Mouse (Mus musculus): ENCODE data around the gene Gm11541. TPM values are rescaled to one million over a fixed set of nuclear protein-coding genes. Genes with fewer than 3 reads are reported as not detected.
A peak's percentile ranks its signal among the peaks of the same experiment; 100 is the strongest.

Gm11541 gene
- polyA plus RNA-seq, 1 experiment from 2014 or later: not detected

DNA sequence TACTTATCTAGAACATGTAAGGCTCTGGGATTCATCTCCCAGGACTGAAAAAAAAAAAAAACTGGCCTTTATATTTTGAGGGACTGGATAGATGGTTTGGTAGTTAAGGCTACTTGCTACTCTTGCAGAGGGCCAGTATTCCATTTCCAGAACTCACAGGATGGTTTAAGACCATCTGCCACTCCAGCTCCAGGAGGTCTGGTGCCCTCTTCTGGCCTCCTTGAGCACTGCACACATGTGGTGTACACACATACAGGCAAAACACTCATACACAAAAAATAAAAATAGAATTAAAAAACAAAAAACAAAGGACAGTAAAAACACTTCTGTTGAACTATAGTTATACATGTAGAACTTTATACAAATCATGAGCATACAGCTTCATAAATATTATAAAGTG, 23.7 kb downstream of the Gm11541 start:
- no peak overlapping the region for H3K9ac ChIP-seq
- H3K4me3 ChIP-seq (replicated peaks; ENCODE audit: low read length): no peak overlapping the region
- H3K27me3 ChIP-seq (ENCODE audit: control insufficient read depth, insufficient read depth, low read length): no peaks in the 10 kb centered on the region
- no peaks in the 10 kb centered on the region for H3K36me3 ChIP-seq (replicated peaks; ENCODE audit: control insufficient read depth, insufficient read depth)
- ATAC-seq (ENCODE audit: low FRiP score): no peak
- H3K27ac ChIP-seq: no peak overlapping the region
- no peaks in the 10 kb centered on the region for H3K9me3 ChIP-seq (ENCODE audit: control insufficient read depth, low read length)
- H3K4me2 ChIP-seq (replicated peaks): no peak overlapping the region
- H3K4me1 ChIP-seq (replicated peaks; ENCODE audit: control insufficient read depth, insufficient read depth, low read length): peaks cover 19% of the 10 kb centered on the region
- DNase-seq (ENCODE audit: low spot score): no peak

GRCm38 (mm10) chr11:94677607-94678145, 26.6 kb downstream of the Gm11541 start:
- Histone ChIP-seq H3K27me3 (ENCODE audit: control insufficient read depth, insufficient read depth, low read length) (no peaks in the 10 kb centered on the region), H3K27ac (peak overlapping the region; percentile 95; the same call in 1 of the 2 replicates), H3K4me2 (replicated peaks) (peak overlapping the region; percentile 69), H3K9ac (peak overlapping the region; percentile 97), H3K9me3 (ENCODE audit: control insufficient read depth, low read length) (no peaks in the 10 kb centered on the region), H3K4me3 (replicated peaks; ENCODE audit: low read length) (peak overlapping the region; percentile 88), H3K36me3 (replicated peaks; ENCODE audit: control insufficient read depth, insufficient read depth) (no peaks in the 10 kb centered on the region), H3K4me1 (replicated peaks; ENCODE audit: control insufficient read depth, insufficient read depth, low read length) (peaks cover 25% of the 10 kb centered on the region)
- DNase-seq (ENCODE audit: low spot score): no peak
- ATAC-seq (ENCODE audit: low FRiP score): no peak; the same call in 1 of the 2 replicates
- 30% methylated on average over 15 of the region's 15 CpGs for WGBS

DNA sequence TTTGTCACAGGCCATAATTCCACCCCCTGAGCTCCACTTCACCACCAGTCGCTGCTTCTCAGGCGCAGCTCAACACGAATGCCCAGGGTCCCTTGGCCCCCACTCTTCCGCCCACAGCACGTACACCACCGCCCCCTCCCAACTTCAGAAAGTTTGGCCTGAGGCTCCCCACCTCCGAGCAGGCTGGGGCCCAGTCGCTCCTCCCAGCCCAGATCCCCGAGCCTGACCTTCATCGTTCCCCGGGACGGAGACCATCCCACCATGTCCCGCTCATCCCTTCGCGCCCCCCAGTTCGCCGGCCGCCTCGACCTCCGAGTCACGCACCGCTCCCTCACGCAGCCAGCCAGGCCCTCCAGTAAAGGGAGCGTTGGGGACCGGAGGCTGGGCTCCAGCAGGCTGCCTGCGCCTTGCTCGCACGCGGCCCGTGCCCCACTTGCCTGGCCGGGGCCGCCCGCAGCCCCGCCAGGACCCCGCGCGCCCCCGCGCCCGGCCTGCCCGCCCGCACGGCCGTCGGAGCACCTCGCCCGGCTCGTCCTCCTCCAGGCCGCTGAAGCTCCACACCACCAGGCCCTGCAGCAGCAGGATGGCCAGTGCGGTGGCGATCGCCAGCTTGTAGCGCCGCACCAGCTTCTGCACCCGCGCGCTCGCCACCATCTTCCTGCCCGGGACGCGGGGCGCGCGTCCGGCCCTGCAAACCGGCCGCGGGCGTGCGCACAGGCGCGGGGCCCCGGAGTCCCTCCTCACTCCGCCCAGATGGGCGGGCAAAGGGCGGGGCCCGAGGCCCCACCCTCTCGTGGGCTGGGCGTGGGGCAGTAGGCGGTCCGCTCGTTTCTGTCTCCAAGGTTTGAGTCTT, 27.3 kb downstream of the Gm11541 start, which contains the start of gene Xylt2:
Gene Xylt2, minus strand, starts transcription at position 762 of the 853 bp plus-strand sequence.
- Histone ChIP-seq H3K27ac (peak within 1 kb of the TSS; percentile 95), H3K36me3 (replicated peaks; ENCODE audit: control insufficient read depth, insufficient read depth) (no peaks in the 10 kb centered on the region), H3K9ac (peak within 1 kb of the TSS; percentile 97), H3K4me1 (replicated peaks; ENCODE audit: control insufficient read depth, insufficient read depth, low read length) (peaks cover 25% of the 10 kb centered on the region), H3K4me2 (replicated peaks) (peak within 1 kb of the TSS; percentile 69), H3K27me3 (ENCODE audit: control insufficient read depth, insufficient read depth, low read length) (no peaks in the 10 kb centered on the region), H3K4me3 (replicated peaks; ENCODE audit: low read length) (peak within 1 kb of the TSS; percentile 88), H3K9me3 (ENCODE audit: control insufficient read depth, low read length) (no peaks in the 10 kb centered on the region)
- DNase-seq (ENCODE audit: low spot score) (peak; percentile 95), ATAC-seq (ENCODE audit: low FRiP score) (peak; percentile 95)
- WGBS: under 1% methylated on average over 82 of the region's 82 CpGs

DNA sequence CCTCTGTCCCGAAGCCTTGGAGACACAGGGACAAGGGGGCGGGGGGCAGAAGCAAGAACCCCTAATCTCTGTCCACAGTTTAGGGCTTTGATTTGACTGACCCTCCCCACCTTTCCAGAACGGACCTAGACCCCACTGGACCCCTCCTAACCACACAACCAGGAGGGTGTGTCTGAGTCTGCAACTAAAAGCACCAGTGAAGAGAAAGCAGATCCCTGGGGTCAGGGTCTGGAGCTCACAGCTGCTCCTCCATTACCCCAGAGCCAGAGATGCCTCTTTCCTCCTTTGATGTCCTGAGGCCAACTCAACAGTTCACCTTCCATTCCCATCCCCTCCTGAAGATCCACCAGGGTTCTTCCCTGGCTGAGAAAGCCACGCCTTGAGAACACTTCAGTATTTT, 28.0 kb downstream of the Gm11541 start:
- Histone ChIP-seq H3K4me1 (replicated peaks; ENCODE audit: control insufficient read depth, insufficient read depth, low read length) (peaks cover 25% of the 10 kb centered on the region), H3K9me3 (ENCODE audit: control insufficient read depth, low read length) (no peaks in the 10 kb centered on the region), H3K36me3 (replicated peaks; ENCODE audit: control insufficient read depth, insufficient read depth) (no peaks in the 10 kb centered on the region), H3K27ac (0 out of 2 replicates have a peak overlapping the region, but pooled peaks have one; percentile 95), H3K9ac (peak overlapping the region; percentile 97), H3K4me3 (replicated peaks; ENCODE audit: low read length) (peak overlapping the region; percentile 88), H3K27me3 (ENCODE audit: control insufficient read depth, insufficient read depth, low read length) (no peaks in the 10 kb centered on the region), H3K4me2 (replicated peaks) (peak overlapping the region; percentile 69)
- DNase-seq (ENCODE audit: low spot score) (no peak), ATAC-seq (ENCODE audit: low FRiP score) (no peak)
- 39% methylated on average over 4 of the region's 4 CpGs for WGBS

GRCm38 (mm10) chr11:94675446-94675845, 28.9 kb downstream of the Gm11541 start:
- Histone ChIP-seq H3K4me2 (replicated peaks) (0 out of 2 replicates have a peak overlapping the region, but pooled peaks have one; percentile 1), H3K9ac (no peak overlapping the region), H3K27ac (no peak overlapping the region), H3K9me3 (ENCODE audit: control insufficient read depth, low read length) (no peaks in the 10 kb centered on the region), H3K4me3 (replicated peaks; ENCODE audit: low read length) (no peak overlapping the region), H3K27me3 (ENCODE audit: control insufficient read depth, insufficient read depth, low read length) (no peaks in the 10 kb centered on the region), H3K36me3 (replicated peaks; ENCODE audit: control insufficient read depth, insufficient read depth) (0 out of 2 replicates have a peak, but pooled peaks cover 4% of the 10 kb centered on the region), H3K4me1 (replicated peaks; ENCODE audit: control insufficient read depth, insufficient read depth, low read length) (peaks cover 25% of the 10 kb centered on the region)
- ATAC-seq (ENCODE audit: low FRiP score): no peak
- no peak for DNase-seq (ENCODE audit: low spot score)
- WGBS: 81% methylated on average over 5 of the region's 5 CpGs

GRCm38 (mm10) chr11:94674984-94675383, 29.3 kb downstream of the Gm11541 start:
- H3K4me1 ChIP-seq (replicated peaks; ENCODE audit: control insufficient read depth, insufficient read depth, low read length): peaks cover 25% of the 10 kb centered on the region
- H3K27ac ChIP-seq: no peak overlapping the region
- peaks cover 8% of the 10 kb centered on the region; the same call in 1 of the 2 replicates for H3K36me3 ChIP-seq (replicated peaks; ENCODE audit: control insufficient read depth, insufficient read depth)
- H3K27me3 ChIP-seq (ENCODE audit: control insufficient read depth, insufficient read depth, low read length): no peaks in the 10 kb centered on the region
- no peak for DNase-seq (ENCODE audit: low spot score)
- ATAC-seq (ENCODE audit: low FRiP score): no peak
- H3K9ac ChIP-seq: no peak overlapping the region
- no peaks in the 10 kb centered on the region for H3K9me3 ChIP-seq (ENCODE audit: control insufficient read depth, low read length)
- 85% methylated on average over 5 of the region's 5 CpGs for WGBS
- H3K4me2 ChIP-seq (replicated peaks): no peak overlapping the region
- no peak overlapping the region for H3K4me3 ChIP-seq (replicated peaks; ENCODE audit: low read length)

DNA sequence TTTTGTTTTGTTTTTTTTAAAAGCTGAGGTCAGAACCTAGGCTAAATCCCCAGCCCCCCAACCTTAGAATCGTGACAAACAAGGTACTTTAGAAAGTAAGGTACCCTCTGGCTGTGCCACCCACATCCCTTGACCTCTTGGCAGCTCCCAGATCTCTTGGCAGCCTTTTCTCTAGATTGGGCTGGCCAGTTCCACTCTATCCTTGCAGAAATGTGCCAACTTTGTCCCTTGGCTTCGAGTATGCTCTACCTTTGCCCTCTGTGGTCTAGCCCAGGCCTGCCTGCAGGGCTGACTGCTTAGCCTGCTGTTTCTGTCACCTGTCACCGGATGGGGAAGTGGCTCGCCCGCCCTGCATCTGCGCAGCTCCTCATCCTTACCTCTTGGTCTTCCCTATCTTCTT, 39.0 kb downstream of the Gm11541 start:
- peaks cover 87% of the 10 kb centered on the region for H3K36me3 ChIP-seq (replicated peaks; ENCODE audit: control insufficient read depth, insufficient read depth)
- no peak overlapping the region for H3K4me3 ChIP-seq (replicated peaks; ENCODE audit: low read length)
- H3K27me3 ChIP-seq (ENCODE audit: control insufficient read depth, insufficient read depth, low read length): no peaks in the 10 kb centered on the region
- ATAC-seq (ENCODE audit: low FRiP score) (no peak), DNase-seq (ENCODE audit: low spot score) (no peak)
- no peaks in the 10 kb centered on the region for H3K4me1 ChIP-seq (replicated peaks; ENCODE audit: control insufficient read depth, insufficient read depth, low read length)
- H3K9me3 ChIP-seq (ENCODE audit: control insufficient read depth, low read length): no peaks in the 10 kb centered on the region
- H3K9ac ChIP-seq: no peak overlapping the region
- H3K27ac ChIP-seq: no peak overlapping the region
- no peak overlapping the region for H3K4me2 ChIP-seq (replicated peaks)
- 95% methylated on average over 6 of the region's 6 CpGs for WGBS

DNA sequence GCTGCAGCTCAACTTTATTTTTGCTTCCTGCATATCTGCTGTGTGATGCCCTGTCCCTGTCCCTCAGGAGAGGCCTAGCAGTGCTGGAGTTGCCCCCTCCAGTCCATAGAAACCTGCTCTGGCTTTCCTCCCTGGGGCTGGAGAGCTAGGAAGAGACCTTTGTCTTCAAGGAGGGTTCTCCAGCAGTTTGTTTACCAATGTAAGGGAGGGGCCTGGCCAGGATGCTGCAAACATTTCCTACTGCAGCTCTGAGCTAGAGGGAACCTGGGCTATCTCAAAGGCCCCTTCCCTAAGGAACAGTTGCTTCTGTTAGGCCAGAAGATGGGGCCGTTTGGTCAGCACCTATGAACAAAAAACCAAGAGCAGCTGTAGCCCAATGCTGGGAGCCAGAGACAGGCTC, 43.0 kb downstream of the Gm11541 start:
- H3K9ac ChIP-seq: no peak overlapping the region
- ATAC-seq (ENCODE audit: low FRiP score) (no peak), DNase-seq (ENCODE audit: low spot score) (no peak)
- no peaks in the 10 kb centered on the region for H3K4me1 ChIP-seq (replicated peaks; ENCODE audit: control insufficient read depth, insufficient read depth, low read length)
- no peak overlapping the region for H3K4me2 ChIP-seq (replicated peaks)
- H3K27ac ChIP-seq: no peak overlapping the region
- no peaks in the 10 kb centered on the region for H3K9me3 ChIP-seq (ENCODE audit: control insufficient read depth, low read length)
- H3K27me3 ChIP-seq (ENCODE audit: control insufficient read depth, insufficient read depth, low read length): no peaks in the 10 kb centered on the region
- peaks cover 84% of the 10 kb centered on the region for H3K36me3 ChIP-seq (replicated peaks; ENCODE audit: control insufficient read depth, insufficient read depth)
- no peak overlapping the region for H3K4me3 ChIP-seq (replicated peaks; ENCODE audit: low read length)
- WGBS: 58% methylated on average over 1 of the region's 1 CpGs

DNA sequence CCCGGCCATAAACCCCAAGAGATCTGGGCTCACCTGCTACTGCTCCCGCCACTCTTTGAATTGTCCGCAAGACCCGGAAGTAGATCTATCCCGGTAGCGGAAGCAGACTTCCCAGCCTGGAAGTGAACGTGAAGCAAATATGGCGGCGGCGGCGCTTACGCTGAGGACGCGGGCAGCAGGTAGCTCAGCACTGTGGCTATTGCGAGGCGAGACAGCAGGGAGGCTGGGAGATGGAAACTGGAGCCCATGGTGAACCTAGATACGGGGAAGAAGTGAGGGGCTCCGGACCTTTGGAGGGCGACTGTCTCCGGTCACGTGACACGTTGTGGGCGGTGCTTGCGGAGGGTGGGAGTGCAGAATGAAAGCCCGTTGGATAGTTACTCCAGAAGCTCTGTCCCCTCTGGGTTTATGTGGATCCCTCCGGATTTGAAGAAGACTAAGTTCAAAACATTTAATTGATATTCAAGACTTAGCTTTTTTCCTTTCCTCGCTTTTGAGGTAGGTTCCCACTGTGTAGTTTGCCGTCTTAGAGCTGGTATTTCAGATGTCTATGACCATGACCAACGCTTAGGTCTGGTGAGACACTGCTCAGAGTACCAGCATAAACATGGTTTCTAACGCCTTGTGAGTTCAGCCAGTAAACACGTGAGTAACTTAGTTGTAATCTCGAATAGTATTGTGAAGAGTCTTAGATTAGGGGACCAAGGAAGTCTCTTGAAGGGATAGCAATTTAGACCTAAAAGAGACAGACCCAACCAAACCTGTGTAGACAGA, 50.4 kb downstream of the Gm11541 start, which contains the start of the genes Mrpl27 and Eme1:
Gene Mrpl27, plus strand, starts transcription at position 105 of the 774 bp plus-strand sequence.
Gene Eme1, minus strand, starts transcription at position 302 of the 774 bp plus-strand sequence.
- peak within 1 kb of the TSS; percentile 57 for H3K4me3 ChIP-seq (replicated peaks; ENCODE audit: low read length)
- peak within 1 kb of the TSS; percentile 93 for H3K27ac ChIP-seq
- peak within 1 kb of the TSS; percentile 70 for H3K9ac ChIP-seq
- under 1% methylated on average over 32 of the region's 32 CpGs for WGBS
- peaks cover 17% of the 10 kb centered on the region for H3K4me1 ChIP-seq (replicated peaks; ENCODE audit: control insufficient read depth, insufficient read depth, low read length)
- DNase-seq (ENCODE audit: low spot score) (peak; percentile 80), ATAC-seq (ENCODE audit: low FRiP score) (peak; percentile 91)
- peaks cover 23% of the 10 kb centered on the region for H3K36me3 ChIP-seq (replicated peaks; ENCODE audit: control insufficient read depth, insufficient read depth)
- no peaks in the 10 kb centered on the region for H3K27me3 ChIP-seq (ENCODE audit: control insufficient read depth, insufficient read depth, low read length)
- H3K4me2 ChIP-seq (replicated peaks): peak within 1 kb of the TSS; percentile 86
- no peaks in the 10 kb centered on the region for H3K9me3 ChIP-seq (ENCODE audit: control insufficient read depth, low read length)

Data from hindbrain, embryonic 14.5 days (tissue).